Mouse (Mus musculus) urinary bladder, adult 18-20 months (tissue): ENCODE data around the gene Matn3.
A peak's percentile ranks its signal among the peaks of the same experiment; 100 is the strongest.

ENCODE experiments used
- DNase-seq, 2 experiments: peaks; one replicate each; pipeline ENCODE4 v3.0.0; 2022; ENCODE audit warnings: low spot score in 2 of 2, mixed read lengths in 2 of 2

Matn3 gene

DNA sequence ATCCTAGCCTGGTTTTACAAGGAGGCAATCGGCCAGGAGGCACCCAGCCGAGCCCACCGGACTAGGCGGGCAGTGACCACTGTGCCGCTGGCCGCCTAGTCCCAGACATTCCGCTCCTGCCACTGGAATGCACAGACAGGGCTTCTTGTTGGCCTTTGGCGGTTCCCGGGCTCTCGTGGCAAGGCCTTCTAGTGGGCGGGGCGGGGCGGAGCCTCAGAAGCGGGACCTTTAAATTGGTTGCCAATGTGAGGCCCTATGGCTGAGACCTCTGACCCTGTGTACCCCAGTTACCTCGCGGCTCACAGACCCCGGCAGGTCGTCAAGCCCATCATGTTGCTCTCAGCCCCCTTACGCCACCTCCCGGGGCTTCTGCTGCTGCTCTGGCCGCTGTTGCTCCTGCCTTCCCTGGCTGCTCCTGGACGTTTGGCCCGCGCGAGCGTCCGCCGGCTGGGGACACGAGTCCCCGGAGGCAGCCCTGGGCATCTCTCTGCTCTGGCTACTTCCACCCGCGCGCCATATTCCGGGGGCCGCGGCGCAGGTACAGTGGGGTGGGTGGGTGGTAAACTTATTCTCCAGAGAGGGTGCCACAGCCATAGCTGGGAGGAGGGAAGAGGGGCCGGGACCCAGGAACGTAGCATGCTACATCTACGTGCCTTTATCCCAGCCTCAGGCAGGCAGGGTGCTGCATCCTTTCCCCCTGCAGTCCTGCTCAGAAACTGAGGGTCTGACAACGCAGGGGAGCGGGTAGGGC is at the start of gene Matn3:
Matn3 (plus strand) TSS at position 216 of the 751 bp plus-strand sequence.
- peak; percentile 52 to 73 for DNase-seq

DNA sequence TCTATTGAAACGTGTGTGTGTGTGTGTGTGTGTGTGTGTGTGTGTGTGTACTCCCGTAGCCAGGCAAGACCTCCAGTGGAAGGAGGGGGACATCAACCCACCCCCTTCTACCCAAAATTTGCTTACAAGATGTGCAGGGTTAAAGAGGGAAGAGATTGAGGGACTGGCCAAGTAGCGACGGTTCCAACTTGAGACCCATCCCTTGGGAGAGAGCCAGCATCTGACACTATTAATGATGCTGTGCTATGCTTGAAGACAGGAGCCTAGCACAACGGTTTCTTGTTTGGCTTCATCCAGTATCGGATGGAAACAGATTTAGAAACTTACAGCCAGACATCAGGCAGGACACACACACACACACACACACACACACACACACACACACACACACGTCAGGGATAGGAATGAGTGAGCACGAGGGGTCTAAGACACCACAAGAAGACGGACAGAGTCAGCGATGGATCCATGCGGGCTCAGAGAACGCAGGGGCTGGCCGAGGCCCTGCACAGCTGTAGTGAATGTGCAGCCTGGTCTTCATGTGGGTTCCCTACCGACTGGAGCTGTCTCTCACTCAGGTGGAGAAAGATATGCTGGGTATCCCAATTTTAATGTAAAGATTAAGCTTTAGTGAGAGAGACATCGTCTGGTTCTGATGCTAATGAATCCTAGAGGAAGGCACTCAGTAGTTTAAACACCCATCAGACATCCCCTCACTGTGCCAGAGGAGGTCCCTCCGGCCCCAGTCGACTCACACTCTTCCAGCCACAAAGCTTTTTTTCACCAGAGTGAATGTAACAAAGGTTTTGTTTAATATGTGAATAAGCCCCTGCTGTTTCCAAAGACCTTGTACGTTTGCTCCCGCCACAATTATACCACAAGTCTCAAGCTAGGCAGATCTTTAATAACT is 48.6 kb upstream of the Matn3 start:
- no peak for DNase-seq

DNA sequence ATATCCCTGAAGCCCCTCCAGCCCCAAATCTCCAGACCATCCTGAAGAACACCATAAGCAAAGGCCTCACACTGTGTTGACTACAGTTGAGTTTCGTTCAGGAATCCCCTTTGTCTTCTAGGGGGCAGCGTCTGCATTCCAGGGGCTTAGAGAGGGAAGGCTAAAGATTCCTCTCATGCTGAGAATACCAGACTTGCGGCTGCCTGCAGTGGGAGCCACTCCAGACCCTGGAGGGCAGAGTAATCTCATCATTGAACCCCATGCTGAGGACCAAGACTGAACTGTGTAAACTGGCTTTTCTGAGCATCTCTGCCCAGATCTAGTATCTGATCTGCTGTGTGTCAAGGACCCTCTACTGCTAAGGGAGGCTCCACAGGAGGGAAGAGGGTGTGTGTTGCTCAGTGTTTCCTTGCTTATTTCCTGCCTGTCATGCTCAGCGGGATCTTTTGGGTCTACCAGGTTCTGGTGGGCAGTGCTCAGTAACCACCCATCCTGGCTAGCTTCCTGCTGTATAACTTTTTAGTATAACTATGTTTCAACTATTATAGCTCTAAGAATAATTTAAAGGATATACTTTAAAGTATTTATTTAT is 47.5 kb upstream of the Matn3 start:
- DNase-seq = no peak

DNA sequence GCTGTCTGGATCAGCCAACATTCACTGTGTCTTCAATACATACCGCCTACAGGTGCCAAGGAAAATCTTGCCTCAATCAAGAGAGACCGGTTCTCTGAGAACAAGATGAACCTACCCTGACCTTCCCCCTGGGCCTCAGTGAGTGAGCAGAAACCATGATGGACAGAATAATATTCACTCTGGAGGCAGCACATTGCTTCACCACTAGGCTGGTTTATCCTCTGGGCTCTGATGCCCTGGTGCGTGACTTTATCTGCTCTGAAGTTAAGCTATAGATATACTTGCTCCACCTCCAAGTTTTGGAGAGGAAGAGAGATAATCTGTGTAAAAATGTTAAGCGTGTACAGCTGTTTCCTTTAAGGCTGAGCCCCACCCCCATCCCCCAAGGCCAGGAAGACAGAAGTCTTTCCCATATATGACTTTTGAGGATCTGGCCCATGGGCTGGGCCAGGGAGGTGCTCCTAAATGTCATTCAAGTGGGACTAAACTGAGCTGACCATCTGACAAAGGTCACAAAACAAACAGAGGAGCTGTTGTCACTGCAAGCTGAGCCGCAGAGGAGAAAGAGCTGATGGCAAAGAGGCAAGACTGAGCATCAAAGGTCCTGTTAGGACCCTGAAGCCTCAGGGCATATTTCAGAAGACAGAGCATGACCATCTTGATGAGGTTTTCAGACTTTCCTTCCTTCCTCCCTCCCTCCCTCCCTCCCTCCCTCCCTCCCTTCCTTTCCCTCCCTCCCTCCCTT is 46.6 kb upstream of the Matn3 start:
- no peak for DNase-seq

DNA sequence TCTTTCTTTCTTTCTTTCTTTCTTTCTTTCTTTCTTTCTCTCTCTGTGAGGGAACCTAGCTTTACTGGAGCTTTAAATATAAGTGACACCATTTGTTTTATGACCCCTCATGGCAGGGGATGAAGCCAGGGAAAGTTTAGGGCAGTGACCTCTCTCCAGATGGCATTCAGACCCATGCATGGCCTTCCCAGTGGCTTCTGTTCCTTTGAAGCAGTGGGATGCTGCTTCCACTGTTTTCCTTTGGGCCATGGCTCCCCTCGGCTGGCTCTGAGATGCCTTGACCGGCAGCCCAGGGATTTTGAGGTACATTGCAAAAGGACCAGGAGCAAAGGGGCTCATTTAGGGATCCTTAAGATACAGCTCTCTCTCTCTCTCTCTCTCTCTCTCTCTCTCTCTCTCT is 45.8 kb upstream of the Matn3 start:
- DNase-seq = no peak

DNA sequence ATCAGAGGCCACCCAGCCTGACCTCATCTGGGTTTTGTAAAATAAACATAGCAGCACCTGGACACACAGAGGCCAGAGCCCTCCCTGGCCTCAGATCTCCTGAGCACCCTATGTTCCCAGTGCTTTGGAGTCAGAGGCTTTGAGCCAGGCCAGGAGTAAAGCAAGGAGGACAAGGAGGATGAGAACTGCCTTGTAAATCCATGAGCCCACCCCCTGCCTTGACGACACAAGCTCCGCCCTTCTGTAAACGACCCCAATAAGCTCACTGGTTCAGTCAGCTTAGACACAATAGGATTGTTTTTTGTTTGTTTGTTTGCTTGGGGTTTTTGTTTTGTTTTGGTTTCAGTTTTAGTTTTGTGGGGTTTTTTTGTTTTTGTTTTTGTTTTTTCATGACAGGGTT is 45.2 kb upstream of the Matn3 start:
- no peak for DNase-seq

DNA sequence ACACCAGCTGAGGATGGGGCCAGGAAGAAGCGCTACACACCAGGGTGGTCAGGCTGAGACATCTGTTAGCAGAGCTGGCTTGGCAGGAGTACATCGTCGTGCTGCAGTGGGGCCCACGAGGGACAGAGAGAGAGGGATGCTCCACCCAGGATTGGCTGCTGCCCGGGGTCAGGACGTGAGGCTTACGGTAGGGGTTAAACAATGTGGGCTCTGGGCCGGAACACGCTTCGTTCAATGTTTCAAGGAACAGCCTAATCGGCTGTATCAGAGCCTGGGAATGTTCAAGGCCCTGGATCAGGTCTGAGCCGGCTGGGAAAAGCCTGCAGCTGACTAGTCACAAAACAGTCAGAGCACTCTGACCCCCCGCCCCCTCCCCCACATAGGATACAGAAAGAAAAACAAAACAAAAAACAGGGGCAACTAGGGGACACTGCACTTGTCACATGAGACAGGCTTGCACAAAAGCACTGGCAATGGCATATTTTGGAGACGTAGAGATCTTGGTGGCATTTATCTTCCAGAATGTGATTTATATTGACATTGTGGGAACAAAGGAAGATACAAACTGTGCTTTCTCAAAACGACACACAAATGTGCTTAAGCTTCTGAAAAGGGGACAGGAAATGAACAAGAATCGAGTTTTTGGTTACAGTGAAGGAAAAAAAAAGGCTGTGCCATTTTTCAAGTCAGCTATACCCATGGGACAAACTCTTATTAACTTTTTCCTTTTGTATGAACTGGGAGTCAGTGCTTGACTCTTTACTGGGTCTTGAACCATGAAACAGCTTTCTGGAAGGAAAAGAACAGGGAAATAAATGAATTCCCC is 34.7 kb upstream of the Matn3 start:
- peak in 1 of 2 experiments; percentile 32 for DNase-seq

DNA sequence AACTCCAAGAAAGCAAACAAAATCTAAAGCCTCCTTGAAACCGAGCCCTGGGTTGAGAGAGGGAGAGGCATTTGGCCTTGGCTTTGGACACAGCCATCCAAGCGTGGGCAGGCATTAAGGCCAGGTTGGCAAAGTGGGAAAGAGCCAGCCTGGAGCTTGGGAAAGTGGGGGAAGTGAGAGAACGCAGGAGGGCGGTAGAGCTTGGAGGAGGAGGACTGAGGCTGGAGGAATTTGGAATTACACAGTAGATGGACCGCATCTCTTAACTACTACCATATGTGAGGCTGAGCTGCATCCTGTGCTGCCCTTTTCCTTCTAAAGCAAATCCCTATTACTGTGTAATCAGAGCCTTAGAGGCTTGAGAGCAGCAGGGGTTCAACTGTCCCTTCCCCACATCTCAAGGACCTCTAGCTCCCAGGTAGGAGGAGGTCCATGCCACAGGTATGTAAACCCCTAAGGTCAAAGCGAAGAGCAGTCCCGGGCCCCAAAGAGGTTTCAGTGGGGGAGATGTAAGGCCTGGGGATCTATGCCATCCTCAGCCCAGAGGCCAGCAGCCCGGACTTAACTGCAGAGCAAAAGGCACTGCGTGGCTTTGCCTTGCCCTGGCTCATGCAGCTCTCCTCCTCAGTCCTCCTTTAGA is 33.9 kb upstream of the Matn3 start:
- DNase-seq = peak in 1 of 2 experiments; percentile 30

DNA sequence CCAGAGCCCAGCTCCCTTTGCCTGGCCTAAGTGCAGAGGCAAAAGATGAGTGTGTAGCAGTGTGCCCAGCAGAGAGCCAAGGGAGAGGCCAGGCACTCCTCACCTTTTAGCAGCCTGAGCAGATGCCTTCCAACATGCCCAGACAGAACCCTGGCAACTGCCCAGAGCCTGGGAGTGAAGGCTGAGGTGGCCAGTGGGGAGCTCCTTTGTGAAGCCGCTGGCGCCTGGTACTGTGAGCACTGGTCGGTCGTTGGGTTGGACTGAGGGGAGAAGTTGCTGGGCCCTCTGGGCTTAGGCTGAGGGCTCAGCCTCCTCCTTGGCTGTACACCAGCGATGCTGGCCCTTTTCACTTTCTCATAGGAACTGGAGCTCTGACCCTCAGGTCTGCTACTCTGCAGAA is 31.4 kb upstream of the Matn3 start:
- DNase-seq = peak; percentile 81 to 90

DNA sequence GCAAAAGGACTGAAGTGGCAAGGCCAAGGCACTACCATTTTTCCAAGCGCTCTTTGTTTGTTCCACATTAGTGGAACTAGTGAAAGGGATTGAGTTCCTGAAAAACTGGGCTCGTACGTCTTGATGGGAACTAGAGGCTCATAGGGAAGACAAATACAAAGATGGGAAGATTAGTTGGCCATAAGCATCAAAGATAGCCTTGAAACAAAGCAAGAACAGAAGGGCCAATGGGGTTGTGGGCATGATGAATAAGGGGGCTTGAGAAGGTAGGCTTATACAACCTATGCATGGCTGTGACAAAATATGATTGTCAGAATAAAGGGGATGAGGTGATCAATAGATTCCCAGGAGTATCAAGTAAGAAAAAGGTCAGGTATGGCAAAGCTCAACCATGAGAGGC is 28.5 kb upstream of the Matn3 start:
- no peak for DNase-seq

DNA sequence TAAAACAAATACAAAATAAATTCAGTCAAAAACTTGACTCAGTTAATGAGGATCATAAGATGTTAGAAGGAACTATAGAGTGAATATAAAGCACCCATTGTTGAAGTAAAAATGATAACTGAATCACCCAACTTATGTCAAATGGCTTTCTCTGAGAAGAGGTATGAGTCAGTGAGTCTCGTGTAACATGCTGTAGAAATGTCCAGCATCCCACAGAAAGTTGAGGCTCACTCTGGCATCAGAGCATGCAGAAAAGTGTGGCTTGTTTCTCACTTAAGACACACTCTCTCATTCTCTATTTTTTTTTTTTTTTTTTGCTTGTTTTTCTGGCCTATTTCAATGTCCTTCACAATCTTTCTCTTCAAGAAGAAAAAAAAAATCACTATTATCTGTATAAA is 26.7 kb upstream of the Matn3 start:
- DNase-seq = no peak

DNA sequence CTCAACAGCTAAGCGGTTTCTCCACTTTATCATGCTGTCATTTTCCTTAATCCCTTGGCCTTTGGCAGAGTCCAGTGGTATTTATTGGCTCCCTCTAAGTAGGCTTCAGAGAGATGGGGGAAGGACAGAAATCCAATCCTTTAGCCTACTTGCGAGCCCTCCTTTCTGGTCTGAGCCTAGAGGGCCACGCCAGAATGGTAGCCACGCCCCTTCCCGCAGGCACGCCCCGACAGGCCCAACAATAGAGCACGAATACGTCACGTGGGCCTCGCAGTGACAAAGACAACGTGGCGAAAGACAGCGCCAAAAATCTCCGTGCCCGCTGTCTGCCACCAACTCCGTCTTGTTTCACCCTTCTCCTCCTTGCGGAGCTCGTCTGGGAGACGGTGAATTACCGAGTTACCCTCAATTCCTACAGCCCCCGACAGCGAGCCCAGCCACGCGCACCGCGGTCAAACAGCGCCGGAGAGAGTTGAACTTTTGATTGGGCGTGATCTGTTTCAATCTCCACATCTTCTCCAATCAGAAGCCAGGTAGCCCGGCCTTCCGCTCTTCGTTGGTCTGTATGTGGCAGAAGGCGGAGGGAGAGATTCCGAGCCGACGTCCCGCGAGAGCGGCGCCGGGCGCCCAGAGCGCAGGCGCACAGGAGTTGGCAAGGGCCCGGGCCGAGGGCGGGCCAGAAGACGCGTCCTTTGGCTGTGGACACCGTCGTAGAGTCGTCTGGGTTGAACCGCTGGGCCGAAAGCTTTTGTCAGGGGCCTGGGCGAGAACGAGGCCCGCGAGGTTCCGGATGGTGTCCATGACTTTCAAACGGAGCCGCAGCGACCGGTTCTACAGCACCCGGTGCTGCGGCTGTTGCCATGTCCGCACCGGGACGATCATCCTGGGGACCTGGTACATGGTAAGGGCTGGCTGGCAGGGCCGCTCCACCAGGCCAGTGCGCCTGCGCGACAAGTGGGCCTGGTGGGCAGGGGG is 26.0 kb upstream of the Matn3 start, which contains the start of gene Laptm4a:
Laptm4a (plus strand) TSS at position 271 of the 975 bp plus-strand sequence.
- peak; percentile 95 to 96 for DNase-seq

DNA sequence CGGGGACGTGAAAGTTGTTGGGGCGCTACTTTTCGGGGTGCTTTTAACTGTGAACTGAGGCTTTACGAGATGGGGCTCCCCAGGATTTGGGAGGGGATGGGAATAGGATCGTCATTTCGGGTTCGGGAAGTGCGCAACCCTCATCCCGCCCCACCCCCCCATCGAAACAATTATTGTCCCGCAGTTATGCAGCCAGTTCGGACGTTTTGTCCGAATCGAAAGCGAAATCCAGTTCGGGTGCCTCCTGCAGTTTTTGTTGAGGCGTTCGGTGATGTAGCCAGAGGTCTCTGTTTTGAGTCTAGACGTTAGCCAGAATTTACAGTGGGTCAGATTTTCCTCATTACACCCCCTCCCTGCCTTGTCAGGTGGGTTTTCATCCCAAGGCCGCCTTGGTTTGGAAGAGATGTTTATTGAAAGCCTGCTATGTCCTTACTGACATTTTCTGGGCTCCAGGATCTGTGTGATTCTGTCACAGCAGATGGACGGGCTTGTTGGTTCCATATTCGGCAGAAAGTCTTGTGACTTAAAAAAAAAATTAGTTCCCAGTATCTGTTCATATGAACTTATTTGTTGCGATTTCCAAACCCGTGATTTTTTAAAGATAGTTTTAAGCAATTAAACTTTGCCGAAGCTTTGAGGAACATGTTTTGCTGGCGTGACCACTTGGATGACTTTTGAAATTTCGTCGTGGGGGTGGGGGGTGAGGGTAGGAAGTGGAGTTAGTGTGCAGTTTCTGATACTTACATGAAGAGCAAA is 25.2 kb upstream of the Matn3 start:
- DNase-seq = no peak

DNA sequence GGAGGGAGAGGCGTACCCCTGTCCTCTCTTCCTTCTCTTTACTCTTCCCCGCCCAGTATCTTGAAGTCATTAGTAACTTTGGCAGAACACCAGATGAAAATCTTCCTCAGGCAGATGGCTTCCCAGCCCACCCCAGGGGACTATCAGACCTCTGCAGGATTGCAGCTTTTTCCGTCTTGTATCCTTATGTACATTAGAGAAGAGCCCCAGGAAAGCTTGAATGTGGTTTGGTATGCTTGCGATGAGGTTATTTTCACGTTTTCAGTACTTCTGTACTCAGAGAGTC is 24.7 kb upstream of the Matn3 start:
- no peak for DNase-seq

DNA sequence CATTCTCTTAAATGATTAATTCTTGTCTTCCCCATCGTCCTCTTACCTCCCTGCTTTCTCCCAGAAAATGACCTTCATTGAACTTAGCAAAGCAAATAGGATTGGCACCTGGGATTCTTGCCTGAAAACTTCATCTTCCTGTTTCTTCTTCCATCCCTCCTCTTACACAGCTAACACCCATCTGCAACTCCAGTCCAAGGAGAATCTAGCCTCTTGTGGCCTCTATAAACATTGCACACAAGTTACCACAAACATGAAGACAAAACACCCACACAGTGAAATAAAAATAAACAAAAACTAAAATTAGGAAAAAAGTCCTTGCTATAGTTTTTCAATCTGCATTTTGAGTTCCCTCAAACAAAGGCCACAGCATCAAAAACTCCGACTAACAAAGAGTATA is 24.1 kb upstream of the Matn3 start:
- DNase-seq = no peak

DNA sequence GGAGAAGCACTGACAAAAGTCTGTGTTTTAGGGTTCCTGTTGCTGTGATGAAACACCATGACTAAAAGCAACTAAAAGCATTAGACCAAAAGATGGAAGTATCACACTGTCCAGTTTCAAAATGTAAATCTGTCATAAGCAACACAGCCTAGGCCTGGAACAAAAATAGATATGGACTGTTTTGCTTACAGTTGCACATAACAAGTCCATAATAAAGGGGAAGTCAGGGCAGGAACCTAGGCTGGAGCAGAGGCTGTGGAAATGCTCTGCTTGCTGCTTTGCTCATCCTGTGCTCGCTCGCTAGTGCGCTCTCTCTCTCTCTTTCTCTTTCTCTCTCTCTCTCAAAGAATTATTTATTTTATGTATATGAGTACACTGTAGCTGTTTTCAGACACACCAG is 20.1 kb upstream of the Matn3 start:
- DNase-seq = no peak

DNA sequence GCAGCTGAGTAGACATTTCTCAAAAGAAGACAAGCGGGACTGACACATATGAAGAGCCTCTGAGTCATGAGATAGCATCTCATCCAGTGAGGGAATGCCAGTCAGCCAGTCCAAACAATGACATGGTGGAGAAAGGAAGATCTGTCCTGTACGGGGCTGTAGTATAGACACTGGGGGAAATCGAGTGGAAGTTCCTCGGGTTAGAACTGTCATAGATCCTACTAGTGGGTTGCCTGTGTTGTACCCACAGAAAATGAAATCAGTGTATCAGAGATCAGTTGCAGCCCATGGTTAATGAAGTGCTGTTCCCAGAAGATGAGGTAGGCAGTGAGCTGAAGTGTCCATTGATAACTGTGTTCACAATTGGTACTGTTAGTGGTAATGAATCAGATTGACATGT is 19.0 kb upstream of the Matn3 start:
- no peak for DNase-seq

DNA sequence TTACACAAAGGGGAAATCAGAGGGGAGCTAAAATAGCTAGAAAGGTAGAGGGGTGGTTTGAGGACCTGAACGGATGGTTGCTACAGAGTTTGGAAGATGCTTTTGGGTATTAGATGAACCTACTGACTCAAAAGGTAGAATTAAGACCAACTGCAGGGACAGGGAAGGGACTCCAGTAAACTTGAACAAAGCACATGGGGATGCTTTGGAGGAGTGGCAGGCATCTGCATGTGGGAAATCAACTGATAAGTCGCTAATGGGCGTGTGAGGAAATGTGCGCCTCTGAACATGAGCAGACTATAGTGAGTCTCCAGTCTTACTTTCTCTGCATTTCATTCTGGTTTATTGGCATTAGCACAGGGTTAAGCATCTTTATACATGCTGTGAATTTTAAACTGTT is 16.6 kb upstream of the Matn3 start:
- no peak for DNase-seq

DNA sequence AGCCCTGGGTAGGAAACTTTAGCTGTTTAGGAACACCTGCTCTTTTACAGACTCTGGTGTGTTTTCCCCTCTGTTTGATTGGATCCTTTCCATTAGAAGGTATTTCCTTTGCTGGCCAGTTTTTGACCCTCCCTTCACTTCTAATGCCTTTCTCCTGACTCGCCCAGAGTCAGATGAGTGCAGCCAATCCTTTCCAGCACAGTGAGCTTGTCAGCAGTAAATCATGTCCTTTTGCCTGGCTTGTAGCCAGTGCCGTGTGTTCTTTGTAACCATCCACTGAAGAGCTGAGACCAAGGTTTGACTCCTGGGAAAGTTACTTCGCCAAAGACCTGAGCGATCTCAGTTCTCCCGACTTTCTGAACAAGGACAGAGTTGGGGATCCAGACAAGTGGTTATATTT is 12.4 kb upstream of the Matn3 start:
- DNase-seq = peak in 1 of 2 experiments; percentile 24
